Mouse (Mus musculus): ENCODE results near the gene Dpp6. TPM values are rescaled to one million over a fixed set of nuclear protein-coding genes. Genes with fewer than 3 reads are reported as not detected.

Dpp6 gene
- total RNA-seq, 2 experiments from 2014 or later: 0.10 to 0.11 TPM

DNA sequence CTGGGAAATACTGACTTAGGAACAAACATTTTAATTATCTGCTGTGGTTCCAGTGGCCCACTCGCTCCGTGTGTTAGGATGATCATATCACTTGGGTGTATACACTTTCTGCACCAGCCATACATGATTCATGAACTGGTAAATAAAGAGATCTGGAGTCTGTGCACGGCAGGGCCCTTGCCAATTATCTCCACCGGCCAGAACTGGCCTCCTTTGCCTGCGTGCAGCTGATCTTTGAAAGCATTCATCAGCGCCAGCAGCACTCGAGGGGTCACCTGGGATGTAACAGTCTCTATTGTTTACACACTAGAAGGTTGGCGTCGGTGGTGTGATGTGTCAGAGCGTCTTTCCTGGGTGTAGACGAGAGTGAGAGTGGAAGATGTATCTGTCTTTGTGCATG is 868.2 kb downstream of the Dpp6 start:
- DNase-seq: no peak

DNA sequence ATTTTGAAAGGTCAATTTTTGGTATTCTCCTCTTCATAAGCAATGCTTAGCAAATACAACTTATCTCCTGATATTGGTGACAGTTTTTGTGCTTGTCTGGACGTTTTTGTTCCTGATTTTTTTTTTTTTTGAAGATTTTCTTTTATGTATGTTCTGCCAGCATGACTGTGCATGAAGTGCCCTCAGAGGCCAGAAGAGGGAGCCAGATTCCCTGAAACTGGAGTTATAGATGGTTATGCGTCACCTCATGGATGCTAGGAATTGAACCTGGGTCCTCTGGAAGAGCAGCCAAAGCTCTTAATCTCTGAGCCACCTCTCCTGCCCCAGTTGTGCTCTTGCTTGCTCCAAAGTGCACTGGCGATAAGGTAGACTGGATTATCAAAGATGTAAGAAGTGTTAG is 868.9 kb downstream of the Dpp6 start:
- DNase-seq: no peak

DNA sequence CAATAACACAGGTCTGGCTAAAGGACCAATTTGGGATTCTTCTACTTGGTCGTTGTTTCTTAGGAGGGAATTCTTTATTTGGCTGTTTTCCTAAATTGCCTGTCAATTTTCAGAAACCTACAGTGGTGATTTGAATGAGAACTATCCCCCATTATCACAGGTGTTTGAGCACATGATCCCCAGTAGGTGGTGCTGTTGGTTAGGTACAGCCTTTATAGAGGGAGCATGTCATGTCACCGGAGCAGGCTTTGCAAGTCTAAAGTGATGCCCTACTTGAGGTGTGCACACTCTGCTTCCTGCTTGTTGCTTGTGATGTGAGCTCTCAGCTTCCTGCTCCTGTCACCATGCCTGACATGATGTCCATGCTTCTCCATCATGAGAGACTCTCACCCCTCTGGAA is 870.3 kb downstream of the Dpp6 start:
- no peak for DNase-seq

GRCm38 (mm10) chr5:27702482-27702881 is 885.5 kb downstream of the Dpp6 start:
- DNase-seq: no peak

DNA sequence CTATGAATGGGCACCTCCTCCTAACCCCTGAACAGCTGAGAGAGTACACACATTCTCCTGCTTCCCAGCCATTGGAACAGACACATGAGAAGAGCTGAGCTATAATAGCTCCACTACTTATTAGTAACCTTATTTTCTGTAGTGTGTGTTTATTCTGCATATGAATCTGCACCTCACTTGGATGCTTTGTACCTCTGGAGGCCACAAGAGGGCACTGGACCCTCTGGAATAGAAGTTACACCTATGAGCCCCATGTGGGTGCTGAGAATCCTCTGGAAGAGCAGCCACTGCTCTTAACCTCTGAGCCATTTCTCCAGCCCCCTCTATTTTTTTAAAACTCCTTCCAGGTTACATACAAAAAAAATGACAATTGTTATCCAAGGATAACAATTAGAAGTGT is 888.0 kb downstream of the Dpp6 start:
- DNase-seq: no peak

DNA sequence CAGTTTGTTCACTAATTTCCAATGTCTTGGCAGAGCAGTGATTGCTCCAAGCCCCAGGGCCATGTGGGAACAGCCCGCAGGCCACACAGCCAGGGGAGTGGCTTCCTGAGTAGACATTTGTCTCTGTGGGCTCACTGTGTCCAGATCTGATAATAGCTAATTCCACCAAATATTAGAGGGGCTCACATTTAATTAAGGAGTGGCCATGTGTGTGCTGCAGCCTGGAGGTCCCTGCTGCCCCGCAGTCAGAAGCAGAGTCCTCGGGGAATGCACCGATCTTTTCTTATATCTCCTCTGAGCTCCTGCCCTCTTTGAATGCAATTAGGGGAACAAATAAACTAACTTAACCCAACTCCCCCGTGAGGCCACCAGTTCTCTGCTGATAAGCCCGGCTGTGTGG is 889.5 kb downstream of the Dpp6 start:
- DNase-seq: no peak

DNA sequence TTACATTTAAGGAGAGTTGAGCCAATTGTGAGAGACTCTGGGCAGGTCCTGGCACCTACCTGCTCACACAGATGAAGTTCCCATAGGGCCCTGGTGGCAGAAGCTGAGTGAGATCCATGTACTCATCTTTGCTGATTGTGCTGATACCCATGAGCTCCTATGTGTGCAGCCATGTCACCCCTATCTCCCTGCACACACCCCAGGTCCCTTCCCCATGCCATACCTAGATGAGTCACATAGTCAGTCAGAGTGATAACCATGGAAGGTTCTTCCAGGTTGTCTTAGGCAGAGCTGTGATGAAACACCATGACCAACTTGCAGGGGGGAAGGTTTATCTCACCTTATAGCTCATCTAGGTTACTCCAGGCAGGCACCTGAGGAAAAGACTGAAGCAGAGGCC is 890.3 kb downstream of the Dpp6 start:
- no peak for DNase-seq

- DNase-seq: peak; percentile 51
Observed at GRCm38 (mm10) chr5:27708209-27708608, 891.2 kb downstream of the Dpp6 start.

- no peak for DNase-seq
Observed at GRCm38 (mm10) chr5:27711461-27712192, 894.6 kb downstream of the Dpp6 start.

DNA sequence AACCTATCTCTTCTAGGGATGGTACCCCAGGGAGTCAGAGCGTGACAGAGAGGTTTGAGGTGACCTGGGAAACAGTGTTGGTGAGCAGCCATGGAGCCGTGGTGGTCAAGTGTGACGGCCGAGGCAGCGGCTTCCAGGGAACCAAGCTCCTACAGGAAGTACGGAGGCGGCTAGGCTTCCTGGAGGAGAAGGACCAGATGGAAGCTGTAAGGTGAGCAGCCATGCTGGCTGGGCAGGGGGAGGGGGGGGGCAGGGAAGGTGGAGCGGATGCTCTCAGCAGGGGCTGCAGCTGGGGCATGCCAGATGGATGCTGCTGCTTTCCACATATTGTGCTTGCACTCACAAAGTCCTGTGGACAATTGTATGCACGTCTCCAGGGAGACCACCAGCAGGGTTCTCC is 897.4 kb downstream of the Dpp6 start:
- DNase-seq: no peak

DNA sequence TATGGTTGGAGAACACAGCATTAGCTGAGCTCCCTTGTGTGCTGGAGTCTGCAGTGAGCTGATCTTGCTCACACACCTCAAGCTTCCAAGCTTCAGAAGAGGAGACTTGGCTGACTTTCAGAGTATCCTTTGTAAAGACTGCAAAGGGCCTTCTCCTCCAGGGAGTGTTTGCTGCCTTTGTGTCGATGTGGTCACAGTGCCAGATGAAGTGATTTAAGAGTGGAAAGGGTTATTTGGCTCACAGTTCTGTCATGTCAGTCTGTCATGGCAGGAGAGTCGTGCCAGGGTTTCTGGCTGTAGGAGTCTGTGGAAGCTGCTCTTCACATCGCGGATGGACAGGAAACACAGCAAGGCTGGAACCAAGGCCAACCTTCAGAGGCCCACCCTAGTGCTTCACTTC is 899.0 kb downstream of the Dpp6 start:
- no peak for DNase-seq

- DNase-seq: no peak
Observed at GRCm38 (mm10) chr5:27717301-27717700, 900.3 kb downstream of the Dpp6 start.

- no peak for DNase-seq
Observed at GRCm38 (mm10) chr5:27719311-27719710, 902.3 kb downstream of the Dpp6 start.

DNA sequence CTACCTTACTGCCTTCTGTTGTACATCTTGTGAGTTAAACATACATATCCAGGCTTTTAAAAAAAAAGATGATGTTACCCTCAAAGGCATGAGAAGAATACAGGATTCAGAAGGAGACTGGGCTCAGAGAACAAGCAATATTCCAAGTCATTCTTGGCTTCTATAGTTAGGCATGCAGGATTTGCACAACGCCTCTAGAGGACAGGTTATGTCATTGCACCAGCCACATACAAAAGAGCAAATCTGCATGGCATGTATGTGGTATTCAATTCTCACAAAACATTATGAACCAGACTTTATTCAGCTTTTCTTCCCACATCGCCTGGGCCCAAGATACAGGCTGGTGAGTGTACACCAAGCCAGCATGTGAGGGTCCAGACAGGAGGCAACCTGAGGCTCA is 907.5 kb downstream of the Dpp6 start:
- no peak for DNase-seq

DNA sequence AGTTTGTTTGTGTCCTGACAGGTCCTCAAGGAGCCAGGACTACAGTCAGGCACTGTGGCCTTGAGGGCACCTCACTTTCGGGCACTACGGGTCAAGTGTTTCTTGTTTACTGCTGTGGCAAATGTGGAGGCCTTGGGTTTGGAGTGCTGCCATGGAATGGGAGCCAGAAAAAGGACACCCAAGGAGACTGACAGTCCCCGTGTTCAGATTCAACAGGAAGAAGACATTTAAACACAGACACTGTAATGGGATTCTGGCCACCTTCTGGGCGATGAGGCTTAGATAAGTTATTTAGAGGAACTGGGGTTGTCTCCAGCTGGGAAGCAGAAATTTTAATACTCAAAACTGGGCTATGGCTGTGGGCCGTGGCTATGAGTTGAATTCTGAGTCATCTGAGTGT is 913.7 kb downstream of the Dpp6 start:
- peak; percentile 13 for DNase-seq

- no peak for DNase-seq
Observed at GRCm38 (mm10) chr5:27731392-27731791, 914.4 kb downstream of the Dpp6 start.

DNA sequence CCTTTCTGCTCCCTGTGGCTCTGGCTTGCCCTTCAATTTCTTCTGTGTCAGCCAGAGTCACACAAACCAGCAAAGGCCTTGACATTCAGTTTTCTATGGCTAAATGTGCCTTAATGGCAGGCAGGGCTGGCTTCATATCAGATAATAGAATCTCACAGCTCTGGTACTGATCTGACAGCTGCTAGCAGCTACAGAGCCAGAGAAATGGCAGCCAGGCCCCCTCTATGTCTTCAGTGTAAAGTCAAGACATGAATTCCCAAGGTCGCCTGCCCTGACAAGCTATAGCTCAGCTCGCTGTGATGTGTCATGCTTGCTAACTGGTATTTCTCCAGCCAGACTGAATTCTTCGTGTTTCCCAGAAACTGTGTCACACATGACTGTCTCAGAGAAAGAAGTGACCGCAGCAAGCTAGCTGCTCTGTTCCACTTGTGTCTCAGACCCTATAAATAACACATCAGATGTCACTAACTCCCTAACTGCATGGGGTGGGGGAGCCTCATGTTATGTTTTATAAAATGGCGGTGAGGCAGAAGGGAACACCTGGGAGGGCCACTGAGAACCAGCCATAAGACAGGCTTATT is 915.4 kb downstream of the Dpp6 start:
- DNase-seq: no peak

DNA sequence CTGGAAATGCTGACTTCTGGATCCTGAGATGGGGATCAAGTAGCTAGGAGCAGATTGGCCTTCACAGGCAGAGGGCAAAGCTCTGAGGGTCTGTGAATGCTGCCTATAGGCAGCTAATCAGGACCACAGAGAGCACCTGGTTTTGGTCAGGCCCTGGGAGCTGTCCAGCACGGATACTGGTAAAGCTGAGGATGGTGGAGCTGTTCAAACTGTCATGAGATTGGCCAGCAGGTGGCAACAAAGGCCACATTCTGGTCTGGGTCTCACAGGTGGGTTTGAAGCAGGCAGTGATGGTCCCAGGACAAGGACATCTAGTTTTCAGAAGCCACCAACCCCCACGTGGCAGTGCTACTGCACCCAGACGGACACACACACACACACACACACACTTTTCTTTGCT is 920.2 kb downstream of the Dpp6 start:
- DNase-seq: peak; percentile 78

- no peak for DNase-seq
Observed at GRCm38 (mm10) chr5:27739216-27739615, 922.2 kb downstream of the Dpp6 start.

DNA sequence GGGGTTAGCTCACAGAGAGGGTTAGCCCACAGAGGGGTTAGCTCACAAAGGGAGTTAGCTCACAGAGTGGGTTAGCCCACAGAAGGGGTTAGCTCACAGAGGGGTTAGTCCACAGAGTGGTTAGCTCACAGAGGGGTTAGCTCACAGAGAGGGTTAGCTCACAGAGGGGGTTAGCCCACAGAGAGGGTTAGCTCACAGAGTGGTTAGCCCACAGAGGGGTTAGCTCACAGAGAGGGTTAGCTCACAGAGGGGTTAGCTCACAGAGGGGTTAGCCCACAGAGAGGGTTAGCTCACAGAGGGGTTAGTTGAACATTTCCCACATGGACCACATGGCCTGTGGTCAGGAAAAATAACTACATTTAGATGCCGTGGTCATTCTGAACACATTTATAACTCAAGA is 927.9 kb downstream of the Dpp6 start:
- no peak for DNase-seq

DNA sequence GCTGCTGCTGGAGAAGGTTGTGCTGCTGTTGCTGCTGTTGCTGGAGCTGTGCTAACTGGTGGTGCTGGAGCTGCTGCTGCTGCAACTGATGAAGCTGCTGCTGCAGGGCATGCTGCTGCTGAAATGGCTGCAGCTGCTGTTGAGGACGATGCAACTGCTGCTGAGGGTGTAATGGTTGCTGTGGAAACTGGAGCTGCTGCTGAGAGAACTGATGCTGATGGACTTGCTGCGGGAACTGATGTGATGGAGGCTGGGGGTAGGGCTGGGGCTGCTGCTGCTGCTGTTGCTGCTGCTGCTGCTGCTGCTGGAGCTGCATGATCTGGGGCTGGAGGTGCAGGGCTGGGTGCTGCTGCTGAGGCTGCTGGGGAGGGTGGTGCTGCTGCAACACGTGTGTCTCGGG is 948.8 kb downstream of the Dpp6 start:
- no peak for DNase-seq

DNA sequence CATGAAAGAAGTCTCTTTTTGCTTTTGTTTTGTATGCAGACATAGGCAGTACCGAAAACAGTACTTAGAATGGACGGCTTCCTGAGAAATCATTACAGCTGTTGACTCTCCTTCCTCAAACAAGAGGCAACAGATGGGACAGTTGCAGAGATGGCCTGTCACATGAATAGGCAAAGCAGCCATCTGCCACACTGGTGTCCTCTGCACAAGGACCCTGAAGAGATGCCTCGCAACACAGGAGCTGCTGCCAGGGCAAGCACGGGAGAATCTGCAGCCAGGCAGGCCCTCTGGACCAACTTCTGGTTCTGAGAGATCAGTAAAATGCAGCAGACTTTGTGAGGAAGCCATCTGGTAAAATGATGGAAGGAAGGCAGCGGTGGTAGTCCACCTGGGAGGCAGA is 950.9 kb downstream of the Dpp6 start:
- DNase-seq: no peak
